Mouse (Mus musculus) lung, adult 2 months (tissue): Measurements from ENCODE around the gene Zdhhc3.

Experiments
- CTCF ChIP-seq: fragments of 200-500 bp; IDR thresholded peaks from 2 replicates; pipeline ENCODE4 v1.5.1; 2011; ENCODE audit warnings: mild to moderate bottlenecking, low read length, control low read depth; ENCODE audit not compliant: insufficient read depth
- POLR2A ChIP-seq: fragments of 200-500 bp; IDR thresholded peaks from 2 replicates; pipeline ENCODE4 v1.6.1; 2011; ENCODE audit warnings: low read depth, mild to moderate bottlenecking, control low read depth, low read length, borderline replicate concordance; ENCODE audit errors: extremely low read depth

- TF ChIP-seq CTCF: peak; percentile 46
- no peak for TF ChIP-seq POLR2A
Observed at GRCm38 (mm10) chr9:123158125-123158836, 45.3 kb upstream of the Zdhhc3 start.
